Comparison of ENCODE assay signal across 27 mouse cellular contexts in genomic region chr3:96118702-96119101, GRCm38 (mm10). TPM values are rescaled to one million over a fixed set of nuclear protein-coding genes. Genes with fewer than 3 reads are reported as not detected.
A peak's percentile ranks its signal among the peaks of the same experiment; 100 is the strongest.
DNase-seq lines count a peak whose midpoint lies in the region; ATAC-seq and TF ChIP-seq lines count a peak whose summit lies in the region.
"Had no signal": no experiment of that assay in that cellular context is flagged by ENCODE, and none has a peak within 500 bp of the region (broad histone marks: within the 10 kb centered on the region; RNA-seq: fewer than 3 reads in every experiment).

No protein-coding gene starts in this region.

- no peak for TF ChIP-seq CTCF in gastrocnemius, adult 2 months (IDR thresholded peaks at IDR 0.05)
- no peak for TF ChIP-seq CTCF in left cerebral cortex, adult 2 months (IDR thresholded peaks at IDR 0.05)

- H3K4me2 ChIP-seq in myocyte (ENCODE audit: low read depth) = peak overlapping the region; percentile 54
- no peak overlapping the region for H3K4me2 ChIP-seq in hindbrain, embryonic 14.5 days (replicated peaks)
- H3K4me2 ChIP-seq: embryonic facial prominence, embryonic 13.5 days; embryonic facial prominence, embryonic 15.5 days; forebrain, embryonic 12.5 days had no signal

- 0 out of 2 replicates have a peak overlapping the region, but pooled peaks have one; percentile 13 for H3K27ac ChIP-seq in gastrocnemius, adult 2 months
- H3K27ac ChIP-seq in left cerebral cortex, adult 2 months = peak overlapping the region; percentile 28; the same call in 1 of the 2 replicates
- H3K27ac ChIP-seq in hindbrain, embryonic 14.5 days = no peak overlapping the region
- H3K27ac ChIP-seq: embryonic facial prominence, embryonic 13.5 days; embryonic facial prominence, embryonic 15.5 days; forebrain, embryonic 10.5 days; forebrain, embryonic 12.5 days had no signal

- H3K27me3 ChIP-seq in myocyte (ENCODE audit: control insufficient read depth, insufficient read depth, insufficient read length) = no peaks in the 10 kb centered on the region
- no peaks in the 10 kb centered on the region for H3K27me3 ChIP-seq in hindbrain, embryonic 14.5 days (ENCODE audit: control insufficient read depth, insufficient read depth, low read length)
- H3K27me3 ChIP-seq: CH12.LX; embryonic facial prominence, embryonic 13.5 days; embryonic facial prominence, embryonic 15.5 days; forebrain, embryonic 12.5 days had no signal

- intact Hi-C loops in gastrocnemius, adult 2 months (cut with DNase I) = no loop called here
- intact Hi-C loops in left cerebral cortex, adult 2 months (cut with DNase I) = no loop called here

- H3K4me1 ChIP-seq in hindbrain, embryonic 14.5 days (replicated peaks; ENCODE audit: control insufficient read depth, insufficient read depth, low read length) = no peaks in the 10 kb centered on the region
- H3K4me1 ChIP-seq: embryonic facial prominence, embryonic 13.5 days; embryonic facial prominence, embryonic 15.5 days; forebrain, embryonic 10.5 days; forebrain, embryonic 12.5 days had no signal

- no peak for ATAC-seq in hindbrain, embryonic 14.5 days (ENCODE audit: low FRiP score)
- ATAC-seq: CD4-positive, CD25-positive, alpha-beta regulatory T cell, adult 4 months; forebrain, embryonic 14.5 days; forebrain, embryonic 16.5 days had no signal

- H3K9me3 ChIP-seq in hindbrain, embryonic 14.5 days (ENCODE audit: control insufficient read depth, low read length) = no peaks in the 10 kb centered on the region
- H3K9me3 ChIP-seq: embryonic facial prominence, embryonic 13.5 days; embryonic facial prominence, embryonic 15.5 days; forebrain, embryonic 10.5 days; forebrain, embryonic 12.5 days; G1E had no signal

- DNase-seq in gastrocnemius, adult 2 months = no peak
- DNase-seq in gastrocnemius, postnatal 25 days = no peak
- DNase-seq in left cerebral cortex, adult 2 months (ENCODE audit: extremely low spot score in 1 of 2, low spot score in 2 of 2) = no peak
- no peak for DNase-seq in left cerebral cortex, adult 9 months (ENCODE audit: low spot score in 2 of 2)
- no peak for DNase-seq in hindbrain, embryonic 14.5 days (ENCODE audit: low spot score)
- DNase-seq: adrenal gland, adult 2 months; adrenal gland, postnatal 10 days; adrenal gland, postnatal 25 days; B cell, adult 2 months; cerebellum, adult 11 months; cerebellum, adult 18-20 months; cerebellum, adult 8-10 months; cerebellum, adult 9-11 months; cerebellum, postnatal 14 days; cerebellum, postnatal 36 days; embryo, embryonic 11 days had no signal

- H3K79me2 ChIP-seq in myocyte (ENCODE audit: control insufficient read depth, insufficient read depth) = peaks cover 94% of the 10 kb centered on the region

- no peak for TF ChIP-seq POLR2A in myocyte (IDR thresholded peaks at IDR 0.05; ENCODE audit: insufficient read length, low read depth)

- WGBS in hindbrain, embryonic 14.5 days = 94% methylated on average over 2 of the region's 2 CpGs

- H3K4me3 ChIP-seq in gastrocnemius, adult 2 months = no peak overlapping the region
- H3K4me3 ChIP-seq in left cerebral cortex, adult 2 months = no peak overlapping the region
- H3K4me3 ChIP-seq in myocyte = no peak overlapping the region
- H3K4me3 ChIP-seq in hindbrain, embryonic 14.5 days (replicated peaks; ENCODE audit: low read length) = no peak overlapping the region
- H3K4me3 ChIP-seq: embryonic facial prominence, embryonic 13.5 days; embryonic facial prominence, embryonic 15.5 days; erythroblast, embryonic 14.5 days; forebrain, embryonic 10.5 days; forebrain, embryonic 12.5 days had no signal

- no peak overlapping the region for H3ac ChIP-seq in myocyte (ENCODE audit: control insufficient read depth, insufficient read length)

- no peaks in the 10 kb centered on the region for H3K36me3 ChIP-seq in myocyte (ENCODE audit: control insufficient read depth, insufficient read depth)
- H3K36me3 ChIP-seq in hindbrain, embryonic 14.5 days (replicated peaks; ENCODE audit: control insufficient read depth, insufficient read depth) = no peaks in the 10 kb centered on the region
- H3K36me3 ChIP-seq: embryonic facial prominence, embryonic 13.5 days; embryonic facial prominence, embryonic 15.5 days; forebrain, embryonic 10.5 days; forebrain, embryonic 12.5 days had no signal

- H3K9ac ChIP-seq in hindbrain, embryonic 14.5 days = no peak overlapping the region
- H3K9ac ChIP-seq: embryonic facial prominence, embryonic 13.5 days; embryonic facial prominence, embryonic 15.5 days; forebrain, embryonic 12.5 days had no signal

TF ChIP-seq in myocyte, 11 proteins besides CTCF, POLR2A, EP300 and RAD21:
- TF ChIP-seq CEBPB (IDR thresholded peaks at IDR 0.05; ENCODE audit: insufficient read depth, poor library complexity, severe bottlenecking) (no peak), USF1 (IDR thresholded peaks at IDR 0.05; ENCODE audit: low read depth) (no peak), TCF12 (IDR thresholded peaks at IDR 0.05; ENCODE audit: insufficient read depth, poor library complexity, severe bottlenecking) (no peak), MAX (IDR thresholded peaks at IDR 0.05; ENCODE audit: low read depth) (no peak)

RNA-seq across cellular contexts. Expression of gene Otud7b, which starts 14.4 kb away (rescaled TPM):
- 10 to 100 TPM; 54.6 to 58.3 TPM for total RNA-seq in gastrocnemius, adult 2 months (2021)
- total RNA-seq in gastrocnemius, postnatal 25 days (2021) = 10 to 100 TPM; 52.5 to 54.4 TPM
- total RNA-seq in left cerebral cortex, adult 2 months (2021) = 10 to 100 TPM; 33.3 to 33.4 TPM
- 16.4 TPM for polyA plus RNA-seq in myocyte (2012; fragmentation: generic; extraction: Trizol)
- polyA plus RNA-seq in hindbrain, embryonic 14.5 days (2014; fragmentation: Nextera tagmentation; extraction: Ambion mirVana) = 7.1 and 7.9 TPM in 2 replicates

RNA-seq across cellular contexts. Expression of gene Mtmr11, which starts 43.1 kb away (rescaled TPM):
- 1 to 10 TPM; 1.9 to 2.5 TPM for total RNA-seq in gastrocnemius, adult 2 months (2021)
- total RNA-seq in gastrocnemius, postnatal 25 days (2021) = 1 to 10 TPM; 2.5 to 4.1 TPM
- total RNA-seq in left cerebral cortex, adult 2 months (2021) = 1 to 10 TPM; 7.3 to 8.1 TPM
- polyA plus RNA-seq in myocyte (2012; fragmentation: generic; extraction: Trizol) = 4.6 TPM
- polyA plus RNA-seq in hindbrain, embryonic 14.5 days (2014; fragmentation: Nextera tagmentation; extraction: Ambion mirVana) = 10.1 and 11.6 TPM in 2 replicates
- polyA plus RNA-seq: erythroblast, embryonic 14.5 days; G1E had no signal

RNA-seq across cellular contexts. Expression of gene Sf3b4, which starts 53.4 kb away (rescaled TPM):
- 10 to 100 TPM; 11.0 to 11.7 TPM for total RNA-seq in gastrocnemius, adult 2 months (2021)
- total RNA-seq in gastrocnemius, postnatal 25 days (2021) = 10 to 100 TPM in 1 of 2 experiments, 1 to 10 TPM in 1; 8.8 to 10.3 TPM
- total RNA-seq in left cerebral cortex, adult 2 months (2021) = 10 to 100 TPM; 44.0 to 45.5 TPM
- polyA plus RNA-seq in myocyte (2012; fragmentation: generic; extraction: Trizol) = 77.5 TPM
- 135 and 151 TPM in 2 replicates for polyA plus RNA-seq in hindbrain, embryonic 14.5 days (2014; fragmentation: Nextera tagmentation; extraction: Ambion mirVana)
